Mouse (Mus musculus): ENCODE measurements around the gene Pdk4. TPM values are rescaled to one million over a fixed set of nuclear protein-coding genes. Genes with fewer than 3 reads are reported as not detected.
A peak's percentile ranks its signal among the peaks of the same experiment; 100 is the strongest.

Pdk4 gene
- total and polyA plus RNA-seq, 2 experiments from 2014 or later: 0.99 to 2.1 TPM

DNA sequence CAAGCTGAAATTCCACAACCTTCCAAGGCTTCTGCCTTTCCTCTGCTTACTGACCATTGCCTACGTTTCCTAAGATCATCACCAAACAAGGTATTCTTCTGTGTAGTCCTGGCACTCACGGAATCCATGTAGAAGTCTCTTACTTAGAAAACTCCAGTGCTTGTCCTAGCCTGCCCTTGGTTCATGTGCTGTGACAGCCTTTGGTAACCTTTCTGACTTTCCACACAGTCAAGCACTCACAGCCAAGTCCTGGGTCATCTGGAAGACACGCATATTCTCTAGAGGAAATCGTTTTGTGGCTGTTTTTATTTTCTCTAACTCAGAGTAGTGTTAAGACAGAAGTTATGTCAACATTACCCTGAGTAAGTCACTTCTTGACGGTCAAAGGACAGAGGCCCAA is 11.7 kb upstream of the Pdk4 start:
- no peak for ATAC-seq (ENCODE audit: low FRiP score)
- H3K9me3 ChIP-seq (ENCODE audit: low read length): no peaks in the 10 kb centered on the region
- TF ChIP-seq CTCF (IDR thresholded peaks at IDR 0.05): no peak
- H3K27ac ChIP-seq (ENCODE audit: low read depth, low read length): no peak overlapping the region
- H3K4me3 ChIP-seq (ENCODE audit: low read depth, low read length): no peak overlapping the region
- H3K4me2 ChIP-seq (ENCODE audit: low read depth, low read length, poor library complexity, severe bottlenecking): no peak overlapping the region
- 93% methylated on average over 5 of the region's 5 CpGs for WGBS
- no peaks in the 10 kb centered on the region for H3K4me1 ChIP-seq (ENCODE audit: insufficient read depth, low read length)
- H3K9ac ChIP-seq (replicated peaks; ENCODE audit: low read length, poor library complexity, severe bottlenecking): no peak overlapping the region
- H3K36me3 ChIP-seq (ENCODE audit: insufficient read depth, low read length): no peaks in the 10 kb centered on the region
- no peaks in the 10 kb centered on the region for H3K27me3 ChIP-seq (ENCODE audit: insufficient read depth, low read length)
- DNase-seq (ENCODE audit: low spot score): no peak

DNA sequence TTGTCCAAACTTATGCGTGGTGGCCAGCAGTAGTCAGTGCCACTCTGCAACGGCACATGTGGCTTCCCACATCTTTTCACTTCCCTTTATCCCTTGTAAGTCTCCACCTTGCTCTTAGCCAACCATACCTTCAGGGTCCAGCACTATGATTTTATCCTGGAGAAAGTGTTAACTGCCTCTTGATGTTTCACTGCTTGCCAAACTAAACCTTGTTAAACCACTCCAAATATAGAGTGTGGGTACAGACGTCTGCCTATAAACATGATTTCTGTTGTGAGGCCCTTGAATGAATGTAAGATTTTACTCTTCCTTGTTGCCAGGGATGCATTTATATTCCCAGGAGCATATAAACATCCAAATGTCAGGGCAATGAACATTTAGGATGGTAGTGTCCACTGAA is 10.2 kb upstream of the Pdk4 start:
- ATAC-seq (ENCODE audit: low FRiP score) (no peak), DNase-seq (ENCODE audit: low spot score) (no peak)
- H3K36me3 ChIP-seq (ENCODE audit: insufficient read depth, low read length): no peaks in the 10 kb centered on the region
- 95% methylated on average over 3 of the region's 3 CpGs for WGBS
- no peak for TF ChIP-seq CTCF (IDR thresholded peaks at IDR 0.05)
- no peak overlapping the region for H3K4me3 ChIP-seq (ENCODE audit: low read depth, low read length)
- no peak overlapping the region for H3K9ac ChIP-seq (replicated peaks; ENCODE audit: low read length, poor library complexity, severe bottlenecking)
- no peaks in the 10 kb centered on the region for H3K9me3 ChIP-seq (ENCODE audit: low read length)
- H3K4me1 ChIP-seq (ENCODE audit: insufficient read depth, low read length): no peaks in the 10 kb centered on the region
- H3K27me3 ChIP-seq (ENCODE audit: insufficient read depth, low read length): no peaks in the 10 kb centered on the region
- H3K4me2 ChIP-seq (ENCODE audit: low read depth, low read length, poor library complexity, severe bottlenecking): no peak overlapping the region
- H3K27ac ChIP-seq (ENCODE audit: low read depth, low read length): no peak overlapping the region

DNA sequence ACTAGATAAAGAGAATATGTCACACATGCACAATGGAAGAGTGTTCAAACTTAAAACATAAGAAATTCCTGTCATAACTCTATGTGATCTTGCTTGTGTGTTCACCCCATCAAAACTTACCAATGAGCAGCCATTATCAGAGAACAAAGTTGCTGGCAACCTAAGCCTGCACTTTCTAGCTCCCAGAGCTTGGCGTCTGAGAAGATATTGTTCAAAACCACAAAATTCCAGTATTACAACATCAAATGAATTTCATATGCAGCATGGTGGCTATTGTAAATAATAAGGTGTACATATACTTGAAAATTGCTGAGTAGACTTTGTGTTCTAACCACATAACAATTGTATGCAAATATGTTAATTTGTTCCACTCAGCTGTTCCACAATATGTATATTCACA is 6.7 kb upstream of the Pdk4 start:
- H3K36me3 ChIP-seq (ENCODE audit: insufficient read depth, low read length): no peaks in the 10 kb centered on the region
- H3K4me1 ChIP-seq (ENCODE audit: insufficient read depth, low read length): no peaks in the 10 kb centered on the region
- H3K27me3 ChIP-seq (ENCODE audit: insufficient read depth, low read length): no peaks in the 10 kb centered on the region
- H3K4me2 ChIP-seq (ENCODE audit: low read depth, low read length, poor library complexity, severe bottlenecking): no peak overlapping the region
- ATAC-seq (ENCODE audit: low FRiP score): no peak
- no peaks in the 10 kb centered on the region for H3K9me3 ChIP-seq (ENCODE audit: low read length)
- no peak for DNase-seq (ENCODE audit: low spot score)
- no peak overlapping the region for H3K27ac ChIP-seq (ENCODE audit: low read depth, low read length)
- H3K9ac ChIP-seq (replicated peaks; ENCODE audit: low read length, poor library complexity, severe bottlenecking): no peak overlapping the region
- no peak overlapping the region for H3K4me3 ChIP-seq (ENCODE audit: low read depth, low read length)
- 89% methylated on average over 1 of the region's 1 CpGs for WGBS
- no peak for TF ChIP-seq CTCF (IDR thresholded peaks at IDR 0.05)

DNA sequence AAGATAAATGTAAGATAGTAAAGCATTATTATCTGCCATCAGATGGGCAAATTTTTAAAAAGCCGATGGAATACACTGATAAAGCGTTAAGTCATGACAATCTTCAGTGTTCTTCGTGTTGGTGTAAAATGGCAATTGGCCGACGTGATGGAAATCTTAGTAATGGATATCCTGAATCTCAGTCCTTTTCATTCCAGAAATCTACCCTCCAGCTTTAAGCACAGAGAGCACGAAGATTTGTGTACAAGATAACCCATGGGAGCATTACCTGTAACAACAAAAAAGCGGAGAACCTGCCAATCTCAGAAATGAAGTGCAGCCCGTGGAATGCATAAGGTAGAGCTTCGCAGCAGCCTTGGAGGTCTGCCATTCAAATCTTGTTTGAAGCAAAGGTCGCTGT is 5.4 kb upstream of the Pdk4 start:
- DNase-seq (ENCODE audit: low spot score): no peak
- Histone ChIP-seq H3K27me3 (ENCODE audit: insufficient read depth, low read length) (no peaks in the 10 kb centered on the region), H3K4me1 (ENCODE audit: insufficient read depth, low read length) (no peaks in the 10 kb centered on the region), H3K4me3 (ENCODE audit: low read depth, low read length) (no peak overlapping the region), H3K9ac (replicated peaks; ENCODE audit: low read length, poor library complexity, severe bottlenecking) (no peak overlapping the region), H3K9me3 (ENCODE audit: low read length) (no peaks in the 10 kb centered on the region), H3K27ac (ENCODE audit: low read depth, low read length) (no peak overlapping the region), H3K4me2 (ENCODE audit: low read depth, low read length, poor library complexity, severe bottlenecking) (no peak overlapping the region), H3K36me3 (ENCODE audit: insufficient read depth, low read length) (no peaks in the 10 kb centered on the region)
- no peak for TF ChIP-seq CTCF (IDR thresholded peaks at IDR 0.05)
- 87% methylated on average over 10 of the region's 10 CpGs for WGBS
- no peak for ATAC-seq (ENCODE audit: low FRiP score)

DNA sequence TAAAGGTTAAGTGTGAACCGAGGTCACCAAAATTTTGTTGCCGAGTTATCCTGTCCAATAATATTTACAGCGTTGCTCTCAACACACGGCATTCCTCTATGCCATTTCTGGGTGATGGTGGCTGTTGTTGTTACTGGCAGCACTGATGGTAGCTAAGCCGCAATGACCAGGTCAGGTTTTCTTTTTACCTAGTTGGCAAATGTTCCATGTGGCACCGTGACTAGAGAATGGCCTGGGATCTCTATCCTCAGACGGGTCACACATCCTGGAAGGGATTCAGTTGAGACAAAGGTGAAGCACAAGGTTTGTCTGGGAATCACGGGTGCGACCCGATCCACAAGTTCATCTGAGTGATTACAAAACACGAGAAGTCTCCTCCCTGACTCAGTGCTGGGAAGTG is 2.6 kb upstream of the Pdk4 start:
- ATAC-seq (ENCODE audit: low FRiP score) (no peak), DNase-seq (ENCODE audit: low spot score) (no peak)
- Histone ChIP-seq H3K9me3 (ENCODE audit: low read length) (no peaks in the 10 kb centered on the region), H3K4me2 (ENCODE audit: low read depth, low read length, poor library complexity, severe bottlenecking) (no peak overlapping the region), H3K4me1 (ENCODE audit: insufficient read depth, low read length) (peaks cover 3% of the 10 kb centered on the region; the same call in 1 of the 2 replicates), H3K9ac (replicated peaks; ENCODE audit: low read length, poor library complexity, severe bottlenecking) (no peak overlapping the region), H3K36me3 (ENCODE audit: insufficient read depth, low read length) (no peaks in the 10 kb centered on the region), H3K27me3 (ENCODE audit: insufficient read depth, low read length) (0 out of 2 replicates have a peak, but pooled peaks cover 3% of the 10 kb centered on the region), H3K27ac (ENCODE audit: low read depth, low read length) (no peak overlapping the region), H3K4me3 (ENCODE audit: low read depth, low read length) (no peak overlapping the region)
- no peak for TF ChIP-seq CTCF (IDR thresholded peaks at IDR 0.05)
- WGBS: 94% methylated on average over 11 of the region's 11 CpGs

DNA sequence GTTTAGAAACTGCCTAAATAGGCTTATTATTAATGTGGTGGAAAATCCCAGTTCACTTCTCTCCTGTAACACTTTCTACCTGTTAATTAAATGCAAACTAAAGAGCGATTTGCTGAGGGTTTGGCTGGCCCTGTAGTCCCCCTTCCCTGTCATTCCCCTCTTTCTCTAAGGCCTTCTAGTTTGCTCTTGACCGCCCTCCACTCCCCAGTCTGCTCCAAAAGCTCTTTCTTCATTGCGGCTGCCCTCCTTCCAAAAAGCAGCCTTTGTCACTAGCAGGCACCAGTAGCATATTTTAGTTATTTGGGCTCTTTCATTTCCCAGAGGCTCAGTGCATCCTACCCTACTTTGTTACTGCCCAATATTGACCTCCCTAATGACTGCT is 736 bp upstream of the Pdk4 start:
- peak overlapping the region; percentile 100; the same call in 1 of the 2 replicates for H3K4me2 ChIP-seq (ENCODE audit: low read depth, low read length, poor library complexity, severe bottlenecking)
- H3K4me1 ChIP-seq (ENCODE audit: insufficient read depth, low read length): peaks cover 3% of the 10 kb centered on the region; the same call in 1 of the 2 replicates
- TF ChIP-seq CTCF (IDR thresholded peaks at IDR 0.05): no peak
- H3K9ac ChIP-seq (replicated peaks; ENCODE audit: low read length, poor library complexity, severe bottlenecking): no peak overlapping the region
- 43% methylated on average over 3 of the region's 3 CpGs for WGBS
- no peaks in the 10 kb centered on the region for H3K36me3 ChIP-seq (ENCODE audit: insufficient read depth, low read length)
- peak overlapping the region; percentile 51; the same call in 1 of the 2 replicates for H3K4me3 ChIP-seq (ENCODE audit: low read depth, low read length)
- no peaks in the 10 kb centered on the region for H3K9me3 ChIP-seq (ENCODE audit: low read length)
- ATAC-seq (ENCODE audit: low FRiP score) (peak; percentile 25; the same call in 1 of the 2 replicates), DNase-seq (ENCODE audit: low spot score) (no peak)
- no peak overlapping the region for H3K27ac ChIP-seq (ENCODE audit: low read depth, low read length)
- H3K27me3 ChIP-seq (ENCODE audit: insufficient read depth, low read length): 0 out of 2 replicates have a peak, but pooled peaks cover 3% of the 10 kb centered on the region
